Mouse (Mus musculus) lung, embryonic 14.5 days (tissue): ENCODE results near the gene Slc36a4. TPM values are rescaled to one million over a fixed set of nuclear protein-coding genes. Genes with fewer than 3 reads are reported as not detected.

Experiments
- ATAC-seq: fragments of 200-750 bp; cut with Nextera tagmentation; 2 replicates; pipeline ENCODE4 v1.8.0; 2017; ENCODE audit warnings: mild to moderate bottlenecking, moderate TSS enrichment, moderate library complexity; ENCODE audit not compliant: insufficient read depth
- DNase-seq: peaks from one replicate; pipeline ENCODE4 v3.0.0-alpha.2; 2015
- H3K27ac ChIP-seq: fragments of 300-500 bp; sonication (generic); 2 replicates; pipeline ENCODE4 v1.5.1; 2014; ENCODE audit warnings: low read depth, mild to moderate bottlenecking, moderate library complexity
- H3K27me3 ChIP-seq: fragments of 300-500 bp; sonication (generic); 2 replicates; pipeline ENCODE4 v1.6.1; 2014; ENCODE audit warnings: low read length, control low read depth; ENCODE audit not compliant: insufficient read depth
- H3K36me3 ChIP-seq: fragments of 300-500 bp; sonication (generic); 2 replicates; pipeline ENCODE4 v1.6.1; 2014; ENCODE audit warnings: control low read depth; ENCODE audit not compliant: insufficient read depth
- H3K4me1 ChIP-seq: fragments of 300-500 bp; sonication (generic); 2 replicates; pipeline ENCODE4 v1.6.1; 2014; ENCODE audit warnings: antibody characterized with exemption, control low read depth; ENCODE audit not compliant: insufficient read depth
- H3K4me2 ChIP-seq: fragments of 300-500 bp; sonication (generic); 2 replicates; pipeline ENCODE4 v1.6.1; 2014; ENCODE audit warnings: mild to moderate bottlenecking
- H3K4me3 ChIP-seq: fragments of 300-500 bp; sonication (generic); 2 replicates; pipeline ENCODE4 v1.5.1; 2014; ENCODE audit warnings: low read depth, low read length
- H3K9ac ChIP-seq: fragments of 300-500 bp; sonication (generic); 2 replicates; pipeline ENCODE4 v1.6.1; 2014
- H3K9me3 ChIP-seq: fragments of 300-500 bp; sonication (generic); 2 replicates; pipeline ENCODE4 v1.6.1; 2016; ENCODE audit warnings: low read depth, low read length, control low read depth
- CTCF ChIP-seq: IDR thresholded peaks from 2 replicates; pipeline ENCODE4 v1.5.1; 2016; ENCODE audit warnings: antibody characterized with exemption, low read depth
- WGBS: fragments of 180-500 bp; shearing (Covaris S2); extraction: QIAGEN DNeasy Blood & Tissue Kit; methylation state at CpG from one replicate; pipeline ENCODE4 v1.1.7; 2014; 5-methylcytosine and 5-hydroxymethylcytosine counted together
- polyA plus RNA-seq: library from polyadenylated mRNA; unstranded; fragments of >200 nt; fragmentation: Nextera tagmentation; extraction: Ambion mirVana; gene quantifications from 2 replicates; pipeline ENCODE4 v1.2.1, GENCODE M21; 2014

Gene Slc36a4
- 18.4 and 20.2 TPM in 2 replicates for polyA plus RNA-seq

DNA sequence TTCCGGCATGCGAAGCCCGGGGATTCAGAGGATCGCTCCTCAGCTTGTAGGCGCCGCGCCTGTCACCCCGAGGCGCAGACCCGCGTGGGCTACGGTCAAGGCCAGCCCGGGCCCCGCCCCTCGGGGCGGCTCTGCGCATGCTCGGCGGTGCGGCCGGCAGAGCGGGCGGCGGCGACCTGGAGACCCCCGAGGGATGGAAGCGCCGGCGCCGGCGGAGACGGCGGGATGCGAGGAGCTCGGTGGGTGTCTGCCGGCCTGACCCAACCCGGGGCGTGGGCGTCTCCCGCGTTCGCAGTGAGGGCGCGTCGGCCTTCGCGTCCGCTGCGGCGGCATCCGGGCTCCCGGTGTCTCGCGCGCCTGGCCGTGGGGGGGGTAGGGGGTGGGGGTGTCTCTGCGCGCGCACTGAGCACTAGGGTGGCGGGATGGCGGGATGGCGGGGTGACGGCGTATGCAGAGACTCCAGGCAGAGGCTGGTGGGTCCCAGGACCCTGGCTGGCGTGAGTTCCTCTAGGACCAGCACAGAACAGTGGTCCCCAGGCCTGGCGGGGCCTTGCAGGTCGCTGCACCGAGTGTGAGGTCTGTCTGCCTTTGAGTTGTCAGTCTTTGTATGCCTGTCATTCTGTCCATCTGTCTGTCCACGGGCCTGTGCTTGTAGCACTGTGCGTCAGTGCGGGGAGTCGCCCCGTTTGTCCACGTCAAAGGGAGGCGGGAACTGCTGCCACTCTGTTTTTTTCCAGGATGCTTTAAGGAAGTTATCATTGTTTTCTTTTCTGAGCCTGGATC, at the start of gene Slc36a4:
Slc36a4 (plus strand) TSS at position 140 of the 783 bp plus-strand sequence.
- under 1% methylated on average over 73 of the region's 75 CpGs for WGBS
- Histone ChIP-seq H3K4me2 (peak within 1 kb of the TSS; percentile 78), H3K4me3 (peak within 1 kb of the TSS; percentile 69), H3K9me3 (no peaks in the 10 kb centered on the region), H3K4me1 (peaks cover 3% of the 10 kb centered on the region; the same call in 1 of the 2 replicates), H3K27me3 (no peaks in the 10 kb centered on the region), H3K9ac (peak within 1 kb of the TSS; percentile 78), H3K36me3 (no peaks in the 10 kb centered on the region), H3K27ac (peak within 1 kb of the TSS; percentile 75)
- peak; percentile 83 for DNase-seq
- ATAC-seq: peak; percentile 91
- no peak for TF ChIP-seq CTCF

DNA sequence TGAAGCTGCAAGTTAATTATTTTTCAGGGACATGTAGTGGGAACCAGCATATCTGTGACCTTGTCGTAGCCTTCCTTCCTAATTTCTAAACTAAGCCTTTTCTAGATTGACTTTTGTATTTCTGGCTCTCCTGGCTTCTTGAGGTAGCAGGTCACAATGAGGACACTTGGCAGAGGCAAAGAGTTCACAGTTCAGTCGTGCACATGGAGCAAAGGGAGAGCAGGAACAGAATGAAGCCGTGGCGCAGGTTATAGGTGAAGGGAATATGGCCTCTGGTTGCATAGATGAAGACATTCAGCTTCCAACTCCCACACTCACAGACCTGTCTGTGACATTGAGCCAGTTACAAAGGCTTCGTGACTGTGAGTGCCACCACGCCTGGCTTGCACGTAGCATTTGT, 44.9 kb upstream of the Slc36a4 start:
- no peak for TF ChIP-seq CTCF

DNA sequence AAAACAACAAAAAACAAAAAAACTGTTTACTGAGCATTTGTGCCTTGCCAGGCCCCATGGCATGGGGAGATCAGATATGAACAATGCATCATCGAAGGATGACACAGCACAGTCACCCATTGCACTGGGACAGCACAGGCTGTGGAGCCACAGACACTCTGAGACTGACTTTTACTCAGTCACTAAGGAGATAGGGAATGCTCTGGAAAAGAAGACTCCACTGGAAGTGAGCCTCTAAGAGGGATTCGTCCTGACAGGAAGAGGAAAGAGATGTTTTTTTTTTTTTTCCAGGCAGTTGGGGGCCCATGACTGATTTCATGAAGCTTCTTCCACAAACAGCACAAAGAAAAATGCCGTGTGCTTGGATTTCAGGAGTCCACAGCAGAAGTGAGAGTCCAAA, 40.1 kb upstream of the Slc36a4 start:
- Histone ChIP-seq H3K4me3 (no peak overlapping the region), H3K27ac (no peak overlapping the region; the same call in 1 of the 2 replicates), H3K4me2 (no peak overlapping the region), H3K9me3 (no peaks in the 10 kb centered on the region), H3K27me3 (no peaks in the 10 kb centered on the region), H3K9ac (no peak overlapping the region), H3K36me3 (no peaks in the 10 kb centered on the region), H3K4me1 (peaks cover 4% of the 10 kb centered on the region; the same call in 1 of the 2 replicates)
- DNase-seq (no peak), ATAC-seq (no peak)
- no peak for TF ChIP-seq CTCF
- WGBS: 31% methylated on average over 3 of the region's 3 CpGs

More for the DNA sequence above, 44.9 kb upstream of the Slc36a4 start:
- no peak overlapping the region for H3K4me3 ChIP-seq
- H3K36me3 ChIP-seq: no peaks in the 10 kb centered on the region
- no peaks in the 10 kb centered on the region for H3K27me3 ChIP-seq
- no peak overlapping the region for H3K9ac ChIP-seq
- H3K4me1 ChIP-seq: no peaks in the 10 kb centered on the region
- H3K4me2 ChIP-seq: no peak overlapping the region
- H3K27ac ChIP-seq: no peak overlapping the region
- DNase-seq (no peak), ATAC-seq (no peak)
- WGBS: 74% methylated on average over 7 of the region's 7 CpGs
- no peaks in the 10 kb centered on the region for H3K9me3 ChIP-seq

DNA sequence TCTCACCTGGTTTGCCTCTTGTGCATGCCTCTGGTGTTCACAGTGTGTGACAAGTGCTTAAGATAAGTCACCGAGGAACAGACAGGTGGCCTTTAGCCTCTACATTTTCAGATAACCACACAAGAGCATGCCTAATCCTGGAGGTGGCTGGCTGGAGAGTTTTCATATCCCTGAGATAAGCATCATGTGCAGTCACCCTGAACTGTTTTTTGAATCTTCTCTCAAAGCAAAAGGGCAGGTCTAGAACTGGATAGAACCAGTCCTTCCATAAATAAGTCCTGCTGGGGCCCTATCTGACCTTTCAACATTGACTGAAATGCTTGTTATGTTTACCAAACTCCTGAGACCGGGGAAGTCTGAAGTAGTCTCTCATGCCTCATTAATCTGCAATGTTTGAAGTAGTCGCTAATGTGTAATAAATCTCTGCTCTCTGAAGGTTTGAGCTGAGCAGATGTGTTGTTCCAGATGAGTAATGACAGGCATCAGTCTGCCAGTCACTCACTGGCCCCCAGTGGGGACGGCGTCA, 39.5 kb upstream of the Slc36a4 start:
- no peaks in the 10 kb centered on the region for H3K36me3 ChIP-seq
- H3K9ac ChIP-seq: no peak overlapping the region
- ATAC-seq: peak; percentile 81
- peak; percentile 43 for DNase-seq
- no peak overlapping the region for H3K27ac ChIP-seq
- no peaks in the 10 kb centered on the region for H3K27me3 ChIP-seq
- TF ChIP-seq CTCF: no peak
- 4% methylated on average over 5 of the region's 5 CpGs for WGBS
- no peak overlapping the region for H3K4me3 ChIP-seq
- peaks cover 4% of the 10 kb centered on the region; the same call in 1 of the 2 replicates for H3K4me1 ChIP-seq
- H3K4me2 ChIP-seq: no peak overlapping the region
- no peaks in the 10 kb centered on the region for H3K9me3 ChIP-seq

DNA sequence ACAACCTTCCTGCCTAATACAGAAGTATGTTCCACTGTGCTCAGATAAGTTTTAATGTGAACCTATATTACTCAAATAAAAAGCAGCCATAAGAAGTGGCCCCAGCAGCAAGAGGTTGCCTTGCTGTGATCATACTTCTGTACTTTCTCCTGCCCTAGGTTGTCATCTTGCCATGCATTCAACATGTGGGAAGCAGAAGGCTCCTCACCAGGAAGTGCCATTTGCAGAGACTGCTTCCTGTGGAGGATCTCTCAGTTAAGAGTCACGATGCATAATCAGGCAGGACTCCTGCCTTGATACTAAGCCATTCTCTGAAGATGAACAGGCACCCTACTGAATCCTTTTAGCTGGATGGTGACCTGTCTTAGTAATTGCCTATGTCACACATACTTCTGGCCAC, 37.3 kb upstream of the Slc36a4 start:
- whole genome bisulfite sequencing: 28% methylated on average over 1 of the region's 1 CpGs
- H3K9me3 ChIP-seq: no peaks in the 10 kb centered on the region
- H3K36me3 ChIP-seq: no peaks in the 10 kb centered on the region
- no peak for TF ChIP-seq CTCF
- no peak overlapping the region for H3K27ac ChIP-seq
- no peaks in the 10 kb centered on the region for H3K27me3 ChIP-seq
- H3K4me3 ChIP-seq: no peak overlapping the region
- ATAC-seq (no peak), DNase-seq (no peak)
- no peak overlapping the region for H3K9ac ChIP-seq
- no peak overlapping the region for H3K4me2 ChIP-seq
- H3K4me1 ChIP-seq: peaks cover 4% of the 10 kb centered on the region; the same call in 1 of the 2 replicates

DNA sequence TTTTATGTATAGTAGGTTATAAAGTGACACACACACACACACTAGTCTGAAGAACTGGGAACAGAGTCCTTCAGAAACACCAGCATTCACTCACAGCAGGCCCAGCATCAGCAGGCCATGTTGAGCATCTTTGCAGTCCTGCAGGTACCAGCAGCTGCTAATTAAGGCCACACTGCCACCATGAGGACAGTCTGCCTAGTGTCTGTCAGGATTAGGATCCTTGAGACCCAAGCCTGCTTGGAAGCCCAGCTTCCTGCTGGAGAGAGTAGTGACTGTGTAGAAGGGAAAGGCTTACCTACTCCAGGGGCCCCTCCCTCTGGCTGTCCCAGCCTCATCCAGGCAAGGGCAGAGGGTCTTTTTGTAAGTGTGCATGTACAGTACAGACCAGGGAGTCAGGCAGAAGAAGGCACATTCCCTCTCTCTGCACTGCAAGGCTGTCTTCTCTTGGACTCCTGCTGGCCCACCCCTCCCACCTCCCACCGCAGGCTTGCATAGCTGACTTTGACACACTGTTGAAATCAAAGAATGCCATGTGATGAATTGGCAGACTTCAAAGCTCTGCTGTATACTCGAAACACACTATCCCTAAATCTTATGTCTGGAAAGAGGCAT, 27.6 kb upstream of the Slc36a4 start:
- 13% methylated on average over 2 of the region's 2 CpGs for WGBS
- TF ChIP-seq CTCF: peak; percentile 88

DNA sequence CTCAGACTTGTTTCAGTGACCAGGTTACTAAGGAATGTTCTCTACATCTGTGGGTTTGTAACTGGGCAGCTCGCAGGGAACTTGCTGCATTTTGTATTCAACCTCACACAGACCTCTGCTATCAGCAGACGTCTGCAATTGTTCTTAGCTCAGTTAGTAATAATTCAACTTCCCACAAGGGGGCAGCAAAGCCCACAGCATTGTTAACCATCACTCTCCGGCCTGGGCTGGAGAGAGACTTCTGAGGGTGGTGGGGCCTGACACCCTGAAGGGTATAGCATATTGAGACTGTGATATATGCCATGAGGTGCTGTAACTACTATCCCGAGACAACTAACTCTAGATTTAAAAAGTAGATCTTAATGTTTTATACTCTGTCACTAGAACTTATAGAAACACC, 24.3 kb upstream of the Slc36a4 start:
- ATAC-seq (peak; percentile 59; the same call in 1 of the 2 replicates), DNase-seq (peak; percentile 91)
- no peak overlapping the region for H3K27ac ChIP-seq
- H3K36me3 ChIP-seq: no peaks in the 10 kb centered on the region
- no peak overlapping the region for H3K9ac ChIP-seq
- H3K27me3 ChIP-seq: no peaks in the 10 kb centered on the region
- H3K4me2 ChIP-seq: no peak overlapping the region
- no peaks in the 10 kb centered on the region for H3K9me3 ChIP-seq
- peak; percentile 80 for TF ChIP-seq CTCF
- H3K4me1 ChIP-seq: no peaks in the 10 kb centered on the region
- no peak overlapping the region for H3K4me3 ChIP-seq
- 16% methylated on average over 4 of the region's 4 CpGs for WGBS

More for the DNA sequence above, 27.6 kb upstream of the Slc36a4 start:
- Histone ChIP-seq H3K9me3 (no peaks in the 10 kb centered on the region), H3K4me1 (no peaks in the 10 kb centered on the region), H3K9ac (no peak overlapping the region), H3K36me3 (no peaks in the 10 kb centered on the region), H3K4me3 (no peak overlapping the region), H3K27me3 (no peaks in the 10 kb centered on the region), H3K4me2 (no peak overlapping the region), H3K27ac (no peak overlapping the region)
- peak; percentile 85 for DNase-seq
- ATAC-seq: peak; percentile 93
